Mouse (Mus musculus): Measurements from ENCODE around the gene Atp10a. TPM values are rescaled to one million over a fixed set of nuclear protein-coding genes. Genes with fewer than 3 reads are reported as not detected.
A peak's percentile ranks its signal among the peaks of the same experiment; 100 is the strongest.

Gene Atp10a
- polyA plus RNA-seq, 1 experiment from 2014 or later: 1.0 TPM

DNA sequence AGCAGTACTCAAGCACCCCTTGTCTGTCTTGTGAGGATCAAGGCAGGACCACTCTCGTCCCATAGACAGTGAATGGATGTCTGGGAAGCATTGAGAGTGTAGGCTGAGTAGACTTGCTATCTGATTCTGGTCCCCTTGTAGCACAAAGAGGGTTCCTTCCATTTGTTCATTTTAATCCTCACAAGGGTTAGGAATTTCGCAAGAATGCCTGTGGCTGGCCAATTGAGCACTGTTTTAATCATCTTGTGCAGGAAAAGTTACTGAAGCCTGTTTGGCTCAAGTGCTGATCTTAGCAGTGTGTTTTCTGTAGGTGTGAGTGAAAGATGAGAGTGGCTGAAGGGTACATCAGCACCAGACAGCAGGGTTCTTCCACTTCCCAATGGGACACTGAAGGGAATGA is 101.4 kb downstream of the Atp10a start:
- 78% methylated on average over 2 of the region's 2 CpGs for WGBS
- Histone ChIP-seq H3K9me3 (ENCODE audit: control insufficient read depth) (no peaks in the 10 kb centered on the region), H3K4me3 (ENCODE audit: low read depth, low read length) (no peak overlapping the region), H3K9ac (ENCODE audit: low read depth, low read length) (no peak overlapping the region), H3K4me1 (replicated peaks; ENCODE audit: control insufficient read depth, insufficient read depth, low read length) (no peaks in the 10 kb centered on the region), H3K27me3 (replicated peaks; ENCODE audit: control insufficient read depth, insufficient read depth, low read length) (no peaks in the 10 kb centered on the region), H3K36me3 (ENCODE audit: control insufficient read depth, insufficient read depth) (no peaks in the 10 kb centered on the region), H3K4me2 (replicated peaks; ENCODE audit: low read depth) (no peak overlapping the region), H3K27ac (ENCODE audit: low read depth, low read length) (no peak overlapping the region)
- TF ChIP-seq CTCF (IDR thresholded peaks at IDR 0.05; ENCODE audit: low read depth): no peak
- no peak for ATAC-seq

DNA sequence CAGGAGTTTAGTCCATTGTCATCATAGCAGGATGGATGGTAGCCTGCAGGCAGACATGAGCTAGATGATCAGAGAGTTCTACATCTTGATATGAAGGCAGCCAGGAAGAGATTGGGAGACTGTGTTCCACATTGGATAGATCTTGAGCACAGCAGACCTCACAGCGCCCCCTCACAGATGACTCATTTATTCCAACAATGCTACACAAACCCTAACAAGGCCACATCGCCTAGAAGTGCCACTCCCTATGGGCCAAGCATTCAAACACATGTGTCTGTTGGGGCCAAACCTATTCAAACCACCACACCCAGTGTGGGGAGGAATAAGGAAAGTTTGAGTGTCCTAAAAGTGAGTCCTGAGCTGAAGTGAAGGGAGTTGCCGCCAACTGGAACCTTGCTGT is 102.4 kb downstream of the Atp10a start:
- no peak overlapping the region for H3K27ac ChIP-seq (ENCODE audit: low read depth, low read length)
- H3K4me1 ChIP-seq (replicated peaks; ENCODE audit: control insufficient read depth, insufficient read depth, low read length): no peaks in the 10 kb centered on the region
- no peak overlapping the region for H3K9ac ChIP-seq (ENCODE audit: low read depth, low read length)
- H3K4me2 ChIP-seq (replicated peaks; ENCODE audit: low read depth): no peak overlapping the region
- 83% methylated on average over 3 of the region's 3 CpGs for WGBS
- TF ChIP-seq CTCF (IDR thresholded peaks at IDR 0.05; ENCODE audit: low read depth): no peak
- ATAC-seq: no peak
- no peaks in the 10 kb centered on the region for H3K27me3 ChIP-seq (replicated peaks; ENCODE audit: control insufficient read depth, insufficient read depth, low read length)
- no peak overlapping the region for H3K4me3 ChIP-seq (ENCODE audit: low read depth, low read length)
- no peaks in the 10 kb centered on the region for H3K36me3 ChIP-seq (ENCODE audit: control insufficient read depth, insufficient read depth)
- H3K9me3 ChIP-seq (ENCODE audit: control insufficient read depth): no peaks in the 10 kb centered on the region

DNA sequence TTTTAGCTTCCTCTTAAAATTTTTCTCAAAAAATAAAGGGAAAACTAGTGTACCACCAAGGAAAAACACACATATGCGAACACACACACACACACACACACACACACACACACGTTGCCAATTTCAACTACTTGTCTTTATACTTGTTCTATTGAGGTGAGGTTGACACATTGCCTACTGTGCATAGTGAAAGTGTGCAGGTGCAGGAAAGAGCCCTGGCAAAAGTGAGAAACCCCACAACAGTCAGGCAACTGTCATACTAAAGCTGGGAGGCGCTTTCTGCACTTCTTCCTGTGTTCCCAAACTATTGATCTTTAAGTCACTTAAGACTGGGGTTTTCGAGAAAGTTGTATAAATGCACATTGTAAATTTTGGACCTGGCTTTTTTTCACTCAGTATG is 103.3 kb downstream of the Atp10a start:
- no peak for ATAC-seq
- Histone ChIP-seq H3K9me3 (ENCODE audit: control insufficient read depth) (no peaks in the 10 kb centered on the region), H3K27me3 (replicated peaks; ENCODE audit: control insufficient read depth, insufficient read depth, low read length) (no peaks in the 10 kb centered on the region), H3K36me3 (ENCODE audit: control insufficient read depth, insufficient read depth) (no peaks in the 10 kb centered on the region), H3K4me3 (ENCODE audit: low read depth, low read length) (no peak overlapping the region), H3K4me1 (replicated peaks; ENCODE audit: control insufficient read depth, insufficient read depth, low read length) (no peaks in the 10 kb centered on the region), H3K4me2 (replicated peaks; ENCODE audit: low read depth) (no peak overlapping the region), H3K27ac (ENCODE audit: low read depth, low read length) (no peak overlapping the region), H3K9ac (ENCODE audit: low read depth, low read length) (no peak overlapping the region)
- 86% methylated on average over 4 of the region's 4 CpGs for WGBS
- no peak for TF ChIP-seq CTCF (IDR thresholded peaks at IDR 0.05; ENCODE audit: low read depth)

DNA sequence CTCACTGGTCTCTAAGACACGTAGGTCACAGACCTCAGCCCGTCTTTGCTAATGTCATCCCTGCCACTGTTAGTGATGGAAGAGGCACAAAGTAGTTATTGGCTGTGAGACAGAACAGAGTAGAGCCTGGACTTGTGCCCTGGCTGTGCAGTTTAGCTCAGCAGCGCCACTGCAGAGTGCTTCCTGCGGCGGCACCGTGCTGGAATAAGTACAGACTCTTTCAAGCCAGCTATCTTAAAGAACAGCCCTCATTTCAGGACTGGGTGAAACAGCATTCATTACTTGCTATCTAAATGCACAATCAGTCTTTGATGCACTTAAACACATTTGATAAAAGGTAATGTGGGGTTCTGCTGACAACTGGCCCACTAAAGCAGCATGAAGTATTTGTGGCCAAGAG is 111.3 kb downstream of the Atp10a start:
- Histone ChIP-seq H3K27me3 (replicated peaks; ENCODE audit: control insufficient read depth, insufficient read depth, low read length) (no peaks in the 10 kb centered on the region), H3K4me2 (replicated peaks; ENCODE audit: low read depth) (no peak overlapping the region), H3K4me3 (ENCODE audit: low read depth, low read length) (no peak overlapping the region), H3K9ac (ENCODE audit: low read depth, low read length) (no peak overlapping the region), H3K27ac (ENCODE audit: low read depth, low read length) (no peak overlapping the region), H3K4me1 (replicated peaks; ENCODE audit: control insufficient read depth, insufficient read depth, low read length) (no peaks in the 10 kb centered on the region), H3K36me3 (ENCODE audit: control insufficient read depth, insufficient read depth) (no peaks in the 10 kb centered on the region), H3K9me3 (ENCODE audit: control insufficient read depth) (no peaks in the 10 kb centered on the region)
- 62% methylated on average over 6 of the region's 6 CpGs for WGBS
- TF ChIP-seq CTCF (IDR thresholded peaks at IDR 0.05; ENCODE audit: low read depth): peak; percentile 46
- ATAC-seq: no peak

DNA sequence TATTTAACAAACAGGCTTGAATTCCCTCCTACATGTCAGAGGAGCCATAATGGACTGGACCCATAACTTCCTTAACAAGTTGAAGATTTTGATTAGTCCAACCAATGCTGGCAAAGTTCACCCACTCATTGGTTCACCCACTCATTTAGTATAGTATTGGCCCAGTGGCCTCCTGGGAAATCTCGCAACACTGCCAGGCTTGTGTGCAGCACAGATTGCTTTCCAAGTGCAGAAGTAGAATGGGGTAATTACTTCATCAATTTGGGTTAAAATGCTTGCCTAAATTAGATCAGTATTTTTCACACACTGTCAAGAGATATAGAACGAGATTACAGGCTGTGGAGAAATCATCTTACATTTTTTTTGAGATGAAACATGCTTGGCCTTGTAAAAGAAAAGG is 112.3 kb downstream of the Atp10a start:
- H3K36me3 ChIP-seq (ENCODE audit: control insufficient read depth, insufficient read depth): no peaks in the 10 kb centered on the region
- WGBS: 80% methylated on average over 2 of the region's 2 CpGs
- no peak for ATAC-seq
- no peaks in the 10 kb centered on the region for H3K9me3 ChIP-seq (ENCODE audit: control insufficient read depth)
- H3K4me2 ChIP-seq (replicated peaks; ENCODE audit: low read depth): no peak overlapping the region
- H3K9ac ChIP-seq (ENCODE audit: low read depth, low read length): no peak overlapping the region
- TF ChIP-seq CTCF (IDR thresholded peaks at IDR 0.05; ENCODE audit: low read depth): no peak
- no peak overlapping the region for H3K4me3 ChIP-seq (ENCODE audit: low read depth, low read length)
- no peaks in the 10 kb centered on the region for H3K4me1 ChIP-seq (replicated peaks; ENCODE audit: control insufficient read depth, insufficient read depth, low read length)
- no peaks in the 10 kb centered on the region for H3K27me3 ChIP-seq (replicated peaks; ENCODE audit: control insufficient read depth, insufficient read depth, low read length)
- no peak overlapping the region for H3K27ac ChIP-seq (ENCODE audit: low read depth, low read length)

DNA sequence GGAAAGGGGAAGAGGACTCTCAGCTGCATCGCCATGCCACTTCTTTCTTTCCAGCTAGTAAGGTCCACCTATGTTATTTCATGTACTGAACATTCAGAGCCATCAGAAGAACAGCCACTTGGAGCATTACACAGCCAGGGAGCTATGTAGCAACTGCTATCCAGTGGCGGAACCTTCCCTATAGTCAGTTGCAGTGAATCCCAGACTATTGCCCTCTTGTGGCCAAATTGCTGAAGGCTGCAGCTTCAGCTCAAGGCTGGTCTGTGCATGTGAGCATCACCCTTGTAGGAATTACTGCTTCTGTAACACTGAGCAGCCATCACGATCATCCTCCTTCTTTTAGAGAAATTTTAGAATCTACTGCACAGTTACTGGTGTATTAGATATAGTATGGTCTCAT is 114.3 kb downstream of the Atp10a start:
- H3K9me3 ChIP-seq (ENCODE audit: control insufficient read depth): no peaks in the 10 kb centered on the region
- WGBS: 76% methylated on average over 3 of the region's 3 CpGs
- H3K4me3 ChIP-seq (ENCODE audit: low read depth, low read length): no peak overlapping the region
- no peak overlapping the region for H3K9ac ChIP-seq (ENCODE audit: low read depth, low read length)
- H3K27me3 ChIP-seq (replicated peaks; ENCODE audit: control insufficient read depth, insufficient read depth, low read length): no peaks in the 10 kb centered on the region
- TF ChIP-seq CTCF (IDR thresholded peaks at IDR 0.05; ENCODE audit: low read depth): peak; percentile 71
- ATAC-seq: no peak
- H3K36me3 ChIP-seq (ENCODE audit: control insufficient read depth, insufficient read depth): no peaks in the 10 kb centered on the region
- H3K4me1 ChIP-seq (replicated peaks; ENCODE audit: control insufficient read depth, insufficient read depth, low read length): no peaks in the 10 kb centered on the region
- no peak overlapping the region for H3K27ac ChIP-seq (ENCODE audit: low read depth, low read length)
- no peak overlapping the region for H3K4me2 ChIP-seq (replicated peaks; ENCODE audit: low read depth)

DNA sequence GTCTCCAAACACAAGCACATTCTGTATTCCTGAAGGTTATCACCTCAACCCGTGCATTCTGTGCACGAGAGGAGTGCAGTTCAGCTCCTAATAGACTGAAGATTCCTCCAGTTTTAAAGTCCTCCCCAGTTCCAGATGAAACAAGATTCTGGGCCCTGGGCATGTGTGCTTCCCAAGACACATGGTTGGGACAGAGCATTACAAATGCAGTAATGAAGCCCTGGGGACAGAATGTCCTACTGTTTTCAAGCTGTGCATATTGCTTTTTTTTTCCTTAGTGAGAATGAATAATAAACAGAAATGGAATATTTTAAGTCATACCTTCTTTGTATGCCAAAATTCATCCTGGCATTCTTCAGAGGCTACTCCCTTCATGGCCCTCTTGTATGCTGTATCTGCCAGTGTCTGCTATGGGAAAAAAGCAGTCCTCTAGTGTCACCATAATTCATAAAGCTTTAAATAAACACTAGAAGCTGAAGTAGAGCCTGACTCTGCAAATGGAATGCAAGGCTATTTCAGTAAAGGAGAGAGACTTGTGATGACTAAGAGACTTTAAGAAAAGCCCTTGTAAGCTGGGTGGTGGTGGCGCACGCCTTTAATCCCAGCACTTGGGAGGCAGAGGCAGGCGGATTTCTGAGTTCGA is 116.2 kb downstream of the Atp10a start:
- Histone ChIP-seq H3K4me2 (replicated peaks; ENCODE audit: low read depth) (no peak overlapping the region), H3K4me3 (ENCODE audit: low read depth, low read length) (no peak overlapping the region), H3K36me3 (ENCODE audit: control insufficient read depth, insufficient read depth) (no peaks in the 10 kb centered on the region), H3K4me1 (replicated peaks; ENCODE audit: control insufficient read depth, insufficient read depth, low read length) (no peaks in the 10 kb centered on the region), H3K27me3 (replicated peaks; ENCODE audit: control insufficient read depth, insufficient read depth, low read length) (no peaks in the 10 kb centered on the region), H3K9ac (ENCODE audit: low read depth, low read length) (no peak overlapping the region), H3K27ac (ENCODE audit: low read depth, low read length) (no peak overlapping the region), H3K9me3 (ENCODE audit: control insufficient read depth) (no peaks in the 10 kb centered on the region)
- TF ChIP-seq CTCF (IDR thresholded peaks at IDR 0.05; ENCODE audit: low read depth): no peak
- no peak for ATAC-seq
- WGBS: 67% methylated on average over 6 of the region's 6 CpGs
